Mouse (Mus musculus): ENCODE measurements at regions not wholly inside any gene's neighbourhood (a gene's known extent, or its start where the extent isn't known, plus 50 kb on each side); places are given as distances from the start of the nearest gene placed in this dataset.

- ATAC-seq (ENCODE audit: low FRiP score) (peak; percentile 37; the same call in 1 of the 2 replicates), DNase-seq (ENCODE audit: low spot score) (no peak)
- H3K27me3 ChIP-seq (ENCODE audit: control insufficient read depth, insufficient read depth, low read length): no peaks in the 10 kb centered on the region
- WGBS: 31% methylated on average over 4 of the region's 4 CpGs
- H3K9me3 ChIP-seq (ENCODE audit: control insufficient read depth, low read length): no peaks in the 10 kb centered on the region
- H3K4me3 ChIP-seq (replicated peaks; ENCODE audit: low read length): no peak overlapping the region
- H3K4me1 ChIP-seq (replicated peaks; ENCODE audit: control insufficient read depth, insufficient read depth, low read length): peaks cover 17% of the 10 kb centered on the region; the same call in 1 of the 2 replicates
- no peak overlapping the region for H3K4me2 ChIP-seq (replicated peaks)
- peak overlapping the region; percentile 27; the same call in 1 of the 2 replicates for H3K27ac ChIP-seq
- no peaks in the 10 kb centered on the region for H3K36me3 ChIP-seq (replicated peaks; ENCODE audit: control insufficient read depth, insufficient read depth)
- H3K9ac ChIP-seq: no peak overlapping the region
These were observed 145.7 kb upstream of the Cadm1 start for GRCm38 (mm10) chr9:47384185-47384854.

- Histone ChIP-seq H3K9ac (no peak overlapping the region), H3K27ac (no peak overlapping the region), H3K36me3 (replicated peaks; ENCODE audit: control insufficient read depth, insufficient read depth) (no peaks in the 10 kb centered on the region), H3K4me1 (replicated peaks; ENCODE audit: control insufficient read depth, insufficient read depth, low read length) (peaks cover 17% of the 10 kb centered on the region; the same call in 1 of the 2 replicates), H3K4me3 (replicated peaks; ENCODE audit: low read length) (no peak overlapping the region), H3K4me2 (replicated peaks) (no peak overlapping the region), H3K9me3 (ENCODE audit: control insufficient read depth, low read length) (no peaks in the 10 kb centered on the region), H3K27me3 (ENCODE audit: control insufficient read depth, insufficient read depth, low read length) (no peaks in the 10 kb centered on the region)
- ATAC-seq (ENCODE audit: low FRiP score) (no peak), DNase-seq (ENCODE audit: low spot score) (no peak)
- 51% methylated on average over 11 of the region's 11 CpGs for WGBS
These were observed 143.3 kb upstream of the Cadm1 start for GRCm38 (mm10) chr9:47386646-47387045.

- H3K4me3 ChIP-seq (replicated peaks; ENCODE audit: low read length): no peak overlapping the region
- WGBS: 75% methylated on average over 4 of the region's 4 CpGs
- ATAC-seq (ENCODE audit: low FRiP score) (no peak), DNase-seq (ENCODE audit: low spot score) (no peak)
- H3K27me3 ChIP-seq (ENCODE audit: control insufficient read depth, insufficient read depth, low read length): no peaks in the 10 kb centered on the region
- H3K36me3 ChIP-seq (replicated peaks; ENCODE audit: control insufficient read depth, insufficient read depth): no peaks in the 10 kb centered on the region
- H3K9ac ChIP-seq: no peak overlapping the region
- peaks cover 17% of the 10 kb centered on the region; the same call in 1 of the 2 replicates for H3K4me1 ChIP-seq (replicated peaks; ENCODE audit: control insufficient read depth, insufficient read depth, low read length)
- H3K27ac ChIP-seq: no peak overlapping the region
- H3K9me3 ChIP-seq (ENCODE audit: control insufficient read depth, low read length): no peaks in the 10 kb centered on the region
- H3K4me2 ChIP-seq (replicated peaks): no peak overlapping the region
These were observed 142.8 kb upstream of the Cadm1 start for GRCm38 (mm10) chr9:47387221-47387620.

- no peak for ATAC-seq (ENCODE audit: low FRiP score)
- H3K9ac ChIP-seq: no peak overlapping the region
- no peak for DNase-seq (ENCODE audit: low spot score)
- H3K4me3 ChIP-seq (replicated peaks; ENCODE audit: low read length): no peak overlapping the region
- no peak overlapping the region for H3K27ac ChIP-seq
- no peak overlapping the region for H3K4me2 ChIP-seq (replicated peaks)
- H3K9me3 ChIP-seq (ENCODE audit: control insufficient read depth, low read length): no peaks in the 10 kb centered on the region
- peaks cover 17% of the 10 kb centered on the region; the same call in 1 of the 2 replicates for H3K4me1 ChIP-seq (replicated peaks; ENCODE audit: control insufficient read depth, insufficient read depth, low read length)
- H3K36me3 ChIP-seq (replicated peaks; ENCODE audit: control insufficient read depth, insufficient read depth): no peaks in the 10 kb centered on the region
- WGBS: 49% methylated on average over 8 of the region's 8 CpGs
- no peaks in the 10 kb centered on the region for H3K27me3 ChIP-seq (ENCODE audit: control insufficient read depth, insufficient read depth, low read length)
These were observed 142.2 kb upstream of the Cadm1 start for GRCm38 (mm10) chr9:47387716-47388300.

GRCm38 (mm10) chr9:47389901-47390300, 140.1 kb upstream of the Cadm1 start:
- no peak overlapping the region for H3K27ac ChIP-seq
- DNase-seq (ENCODE audit: low spot score) (no peak), ATAC-seq (ENCODE audit: low FRiP score) (no peak; the same call in 1 of the 2 replicates)
- no peak overlapping the region for H3K4me2 ChIP-seq (replicated peaks)
- 92% methylated on average over 6 of the region's 6 CpGs for WGBS
- H3K9me3 ChIP-seq (ENCODE audit: control insufficient read depth, low read length): no peaks in the 10 kb centered on the region
- no peaks in the 10 kb centered on the region for H3K36me3 ChIP-seq (replicated peaks; ENCODE audit: control insufficient read depth, insufficient read depth)
- H3K9ac ChIP-seq: no peak overlapping the region
- 0 out of 2 replicates have a peak, but pooled peaks cover 10% of the 10 kb centered on the region for H3K4me1 ChIP-seq (replicated peaks; ENCODE audit: control insufficient read depth, insufficient read depth, low read length)
- H3K4me3 ChIP-seq (replicated peaks; ENCODE audit: low read length): no peak overlapping the region
- no peaks in the 10 kb centered on the region for H3K27me3 ChIP-seq (ENCODE audit: control insufficient read depth, insufficient read depth, low read length)

- Histone ChIP-seq H3K4me2 (replicated peaks) (no peak overlapping the region), H3K27ac (no peak overlapping the region), H3K27me3 (ENCODE audit: control insufficient read depth, insufficient read depth, low read length) (no peaks in the 10 kb centered on the region), H3K4me1 (replicated peaks; ENCODE audit: control insufficient read depth, insufficient read depth, low read length) (0 out of 2 replicates have a peak, but pooled peaks cover 10% of the 10 kb centered on the region), H3K9me3 (ENCODE audit: control insufficient read depth, low read length) (no peaks in the 10 kb centered on the region), H3K36me3 (replicated peaks; ENCODE audit: control insufficient read depth, insufficient read depth) (no peaks in the 10 kb centered on the region), H3K9ac (no peak overlapping the region), H3K4me3 (replicated peaks; ENCODE audit: low read length) (no peak overlapping the region)
- DNase-seq (ENCODE audit: low spot score) (no peak), ATAC-seq (ENCODE audit: low FRiP score) (no peak)
- 90% methylated on average over 5 of the region's 5 CpGs for WGBS
These were observed 138.3 kb upstream of the Cadm1 start for GRCm38 (mm10) chr9:47391669-47392068.

- Histone ChIP-seq H3K27me3 (ENCODE audit: control insufficient read depth, insufficient read depth, low read length) (no peaks in the 10 kb centered on the region; the same call in 1 of the 2 replicates), H3K9ac (no peak overlapping the region), H3K36me3 (replicated peaks; ENCODE audit: control insufficient read depth, insufficient read depth) (no peaks in the 10 kb centered on the region), H3K4me3 (replicated peaks; ENCODE audit: low read length) (no peak overlapping the region), H3K4me1 (replicated peaks; ENCODE audit: control insufficient read depth, insufficient read depth, low read length) (no peaks in the 10 kb centered on the region; the same call in 1 of the 2 replicates), H3K27ac (no peak overlapping the region), H3K4me2 (replicated peaks) (no peak overlapping the region), H3K9me3 (ENCODE audit: control insufficient read depth, low read length) (no peaks in the 10 kb centered on the region)
- 21% methylated on average over 2 of the region's 2 CpGs for WGBS
- DNase-seq (ENCODE audit: low spot score) (no peak), ATAC-seq (ENCODE audit: low FRiP score) (no peak)
These were observed 130.4 kb upstream of the Cadm1 start for GRCm38 (mm10) chr9:47399598-47399997.

GRCm38 (mm10) chr9:47400117-47400823, 129.7 kb upstream of the Cadm1 start:
- Histone ChIP-seq H3K4me2 (replicated peaks) (no peak overlapping the region), H3K27me3 (ENCODE audit: control insufficient read depth, insufficient read depth, low read length) (no peaks in the 10 kb centered on the region; the same call in 1 of the 2 replicates), H3K9me3 (ENCODE audit: control insufficient read depth, low read length) (no peaks in the 10 kb centered on the region), H3K4me1 (replicated peaks; ENCODE audit: control insufficient read depth, insufficient read depth, low read length) (no peaks in the 10 kb centered on the region; the same call in 1 of the 2 replicates), H3K36me3 (replicated peaks; ENCODE audit: control insufficient read depth, insufficient read depth) (no peaks in the 10 kb centered on the region), H3K4me3 (replicated peaks; ENCODE audit: low read length) (no peak overlapping the region), H3K9ac (no peak overlapping the region), H3K27ac (no peak overlapping the region)
- DNase-seq (ENCODE audit: low spot score): no peak
- no peak for ATAC-seq (ENCODE audit: low FRiP score)
- 54% methylated on average over 7 of the region's 7 CpGs for WGBS

GRCm38 (mm10) chr9:47401511-47401910, 128.5 kb upstream of the Cadm1 start:
- no peaks in the 10 kb centered on the region for H3K36me3 ChIP-seq (replicated peaks; ENCODE audit: control insufficient read depth, insufficient read depth)
- no peaks in the 10 kb centered on the region; the same call in 1 of the 2 replicates for H3K4me1 ChIP-seq (replicated peaks; ENCODE audit: control insufficient read depth, insufficient read depth, low read length)
- WGBS: 96% methylated on average over 11 of the region's 11 CpGs
- no peaks in the 10 kb centered on the region; the same call in 1 of the 2 replicates for H3K27me3 ChIP-seq (ENCODE audit: control insufficient read depth, insufficient read depth, low read length)
- no peak for DNase-seq (ENCODE audit: low spot score)
- no peaks in the 10 kb centered on the region for H3K9me3 ChIP-seq (ENCODE audit: control insufficient read depth, low read length)
- no peak overlapping the region for H3K9ac ChIP-seq
- ATAC-seq (ENCODE audit: low FRiP score): no peak
- no peak overlapping the region for H3K27ac ChIP-seq
- no peak overlapping the region for H3K4me3 ChIP-seq (replicated peaks; ENCODE audit: low read length)
- no peak overlapping the region for H3K4me2 ChIP-seq (replicated peaks)

Data from hindbrain, embryonic 14.5 days (tissue).